Mouse (Mus musculus) G1E-ER4 (cell line): ENCODE data around the gene Oaf. TPM values are rescaled to one million over a fixed set of nuclear protein-coding genes. Genes with fewer than 3 reads are reported as not detected.

Source experiments
- GATA1 ChIP-seq: IDR thresholded peaks from one replicate; pipeline ENCODE4 v1.8.0; 2012; ENCODE audit warnings: low read length, inconsistent platforms
- polyA plus RNA-seq: library from polyadenylated mRNA; stranded (reverse); fragments of >175 nt; gene quantifications from 2 replicates; pipeline ENCODE4 v1.2.3, GENCODE M21; 2012

Oaf gene
- 28.9 and 33.5 TPM in 2 replicates for polyA plus RNA-seq

DNA sequence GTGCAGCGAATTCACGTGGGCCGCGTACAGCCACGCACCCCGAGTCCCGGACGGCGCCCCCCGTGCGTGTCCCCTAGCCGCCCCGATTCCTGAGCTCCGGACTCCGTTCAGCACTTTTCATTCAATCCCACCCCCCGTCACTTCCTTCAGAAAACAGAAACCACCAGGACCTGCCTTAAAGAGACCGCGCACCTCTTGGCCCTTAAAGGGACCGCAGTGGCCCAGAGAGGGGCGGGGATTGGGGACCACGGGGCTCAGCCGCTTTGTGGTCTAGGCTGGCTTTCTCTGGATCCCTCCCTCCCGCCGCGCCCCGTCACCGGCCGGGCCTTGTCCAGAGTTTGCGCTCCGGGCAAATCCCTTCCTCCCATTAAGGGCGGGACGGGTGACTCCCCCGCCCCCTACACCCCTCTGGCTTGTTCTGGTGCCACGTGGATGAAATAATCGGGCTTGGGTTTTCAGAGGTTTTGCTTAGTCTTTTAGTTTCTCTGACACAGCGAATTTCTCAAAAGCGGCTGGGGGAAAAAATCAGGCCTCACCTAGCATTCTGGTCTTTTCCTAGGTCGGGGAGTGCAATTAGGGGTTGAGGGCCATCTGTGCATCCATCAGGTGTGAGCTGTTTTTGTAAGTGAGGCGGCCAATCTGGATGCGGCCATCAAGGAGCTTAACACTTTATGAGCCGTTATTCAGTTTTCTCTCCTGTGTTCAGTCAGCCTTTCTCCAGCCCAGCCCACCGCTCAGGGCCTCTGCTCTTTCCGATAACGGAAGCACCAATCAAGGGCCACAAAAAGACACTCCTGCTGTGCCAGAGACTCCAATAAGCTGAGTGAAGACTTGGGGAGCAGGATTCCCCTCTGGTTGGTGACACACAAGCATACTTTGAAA lies at the start of gene Oaf:
Oaf (minus strand) TSS at position 200 of the 882 bp plus-strand sequence.
- TF ChIP-seq GATA1, result no peak

DNA sequence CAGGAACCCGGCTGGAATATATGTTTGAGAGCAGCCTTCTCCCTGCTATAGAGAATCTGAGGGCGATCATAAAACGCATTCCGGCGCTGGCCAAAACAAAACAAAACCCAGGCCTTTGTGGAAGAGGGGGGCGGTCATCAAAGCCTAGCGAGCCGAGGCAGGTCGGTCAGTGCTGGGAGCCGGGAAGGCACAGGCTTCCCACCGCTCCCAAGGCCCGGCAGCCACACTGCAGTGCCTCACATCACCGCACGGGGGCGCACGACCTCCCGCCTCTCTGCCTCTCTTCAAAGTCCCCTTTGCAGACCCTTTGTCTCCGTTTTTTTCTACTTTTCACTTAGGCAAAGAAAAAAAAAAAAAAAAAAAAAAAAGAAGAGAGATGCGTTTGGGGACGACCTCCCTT lies 47.2 kb upstream of the Oaf start:
- TF ChIP-seq GATA1, result no peak

DNA sequence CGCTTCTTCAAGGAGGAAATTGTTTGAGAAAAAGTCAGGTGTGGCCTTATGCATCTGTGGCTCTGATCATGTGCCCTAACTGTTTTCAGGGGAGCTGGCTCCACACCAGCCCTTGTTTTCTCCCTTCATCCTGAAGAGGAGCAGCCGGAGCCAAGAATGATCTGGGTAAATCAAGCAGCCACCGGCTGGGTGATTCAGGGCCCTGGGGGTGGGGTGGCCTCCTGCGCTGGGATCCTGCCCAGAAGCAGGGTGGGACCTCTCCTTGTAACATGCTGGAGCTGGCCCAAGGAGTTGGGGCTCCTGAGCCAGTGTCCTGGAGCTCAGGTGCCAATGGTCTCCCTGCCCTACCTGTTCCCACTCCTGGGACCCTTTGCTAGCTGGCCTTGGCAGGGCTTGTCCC lies 45.6 kb upstream of the Oaf start:
- no peak for TF ChIP-seq GATA1

DNA sequence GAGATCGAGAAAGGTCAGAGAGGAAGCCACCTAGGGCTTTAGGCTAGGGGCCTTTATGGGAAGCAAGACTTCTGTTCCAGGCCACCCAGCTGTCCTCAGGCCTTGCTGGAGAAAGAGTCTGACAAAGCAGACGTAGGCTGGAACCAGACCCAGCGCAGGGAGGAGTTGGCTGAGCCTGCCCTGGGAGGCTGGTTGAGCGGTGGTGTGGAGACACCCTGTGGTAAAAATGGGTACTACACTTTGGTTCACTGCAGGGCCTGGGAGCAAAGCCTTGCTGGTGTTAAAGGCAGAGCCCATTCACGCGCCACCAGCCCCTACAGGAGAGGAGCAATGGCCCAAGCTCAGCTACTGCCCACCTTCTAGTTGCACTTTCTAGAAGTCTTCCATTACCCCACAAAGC lies 44.6 kb upstream of the Oaf start:
- TF ChIP-seq GATA1, result no peak

DNA sequence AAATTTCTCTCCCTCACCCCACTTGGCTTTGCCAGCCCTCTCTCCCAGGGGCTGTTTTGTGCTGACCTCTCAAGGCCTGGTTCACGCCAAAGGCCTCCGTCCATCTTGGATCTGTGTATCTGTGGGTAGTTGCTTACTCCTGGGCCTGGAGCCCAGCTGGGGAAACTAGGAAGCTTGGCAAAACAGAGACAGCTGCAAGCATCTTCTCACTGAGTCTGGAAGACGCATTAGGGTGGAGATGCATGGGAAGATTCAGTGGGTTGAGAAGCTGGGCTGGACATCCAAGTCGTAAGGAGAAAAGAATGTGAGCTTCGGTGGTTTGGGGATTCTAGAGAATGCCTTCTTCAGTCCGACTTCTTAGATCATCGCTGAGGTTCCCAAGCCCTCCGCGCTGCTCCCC lies 34.0 kb upstream of the Oaf start:
- no peak for TF ChIP-seq GATA1

DNA sequence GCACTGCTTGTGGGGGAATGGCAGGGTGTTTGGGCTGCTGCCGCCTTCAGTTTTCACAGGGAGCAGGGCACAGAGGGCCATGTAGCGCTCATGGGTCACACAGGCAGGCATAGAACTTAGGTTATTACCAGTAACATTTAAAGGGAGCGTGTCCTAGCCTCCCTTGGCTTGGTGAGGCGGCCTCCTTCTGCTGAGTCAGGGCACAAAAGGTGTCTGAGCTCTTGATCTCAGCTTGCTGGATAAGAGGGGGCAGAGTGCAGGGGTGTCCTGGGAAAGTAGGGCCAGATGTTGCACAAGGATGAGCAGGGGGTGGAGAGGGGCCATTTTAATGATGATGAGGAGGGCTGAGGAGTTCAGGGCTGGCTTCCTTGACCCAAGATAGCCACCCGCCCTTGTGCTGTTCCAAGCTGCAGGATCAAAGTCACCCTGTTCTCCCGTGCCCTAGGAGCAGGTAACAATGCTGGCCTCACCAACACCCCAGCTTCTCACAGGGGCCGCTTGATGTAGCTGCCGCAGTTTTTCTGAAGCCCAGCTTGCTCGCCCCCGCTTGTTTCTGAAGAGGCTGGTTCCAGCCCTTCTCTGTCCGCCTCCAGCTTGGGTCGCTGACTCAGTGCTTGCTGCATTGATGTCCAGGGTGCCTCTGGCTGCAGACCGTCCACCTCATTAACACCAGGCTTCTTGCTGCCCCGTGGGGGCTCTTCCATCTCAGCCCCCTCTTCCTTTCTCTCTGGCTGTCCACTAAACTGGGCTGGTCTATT lies 32.2 kb upstream of the Oaf start:
- TF ChIP-seq GATA1, result no peak

DNA sequence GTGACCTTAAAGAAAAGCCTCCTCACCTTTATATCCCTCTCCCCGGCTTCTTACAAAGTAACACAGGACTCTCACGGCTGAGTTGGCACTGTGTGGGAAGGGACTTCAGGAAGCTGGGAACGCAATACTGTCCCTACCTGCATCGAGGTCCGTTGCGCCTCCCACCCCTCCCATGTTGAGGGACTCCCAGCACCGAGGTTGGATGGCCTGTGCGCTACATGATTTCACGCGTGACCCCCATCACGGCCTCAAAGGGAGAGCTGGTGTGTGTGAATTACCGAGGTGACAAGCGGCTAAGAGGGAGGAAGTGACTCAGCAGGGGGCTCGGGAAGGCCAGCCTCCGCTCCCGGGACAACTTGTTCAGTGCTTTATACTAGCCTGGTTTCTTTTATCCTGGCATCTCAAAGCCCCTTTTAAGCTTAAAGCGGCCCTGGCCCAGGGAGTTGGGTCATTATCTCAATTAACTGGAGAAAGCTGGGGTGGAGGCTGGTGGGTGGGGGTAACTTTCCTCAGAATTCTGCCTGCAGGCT lies 31.1 kb upstream of the Oaf start:
- no peak for TF ChIP-seq GATA1

DNA sequence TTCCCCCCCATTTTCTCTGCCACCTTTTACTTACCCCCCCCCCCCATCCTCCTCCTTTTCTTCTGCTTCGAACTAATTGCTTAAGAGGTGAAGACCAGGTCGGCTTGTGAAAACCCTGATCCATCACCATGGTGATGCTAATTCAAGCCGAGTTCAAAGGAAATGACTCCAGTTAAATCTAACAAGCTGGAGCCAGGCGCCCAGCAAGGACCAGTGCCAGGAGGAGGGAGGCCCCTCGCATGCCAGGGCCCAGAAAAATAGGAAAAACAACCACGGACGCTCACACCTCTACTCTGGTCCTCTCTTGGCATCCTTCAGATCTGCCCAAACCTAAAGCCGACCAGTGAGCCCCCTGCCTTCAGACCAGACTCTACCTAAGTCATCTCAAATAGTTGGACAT lies 29.5 kb upstream of the Oaf start:
- no peak for TF ChIP-seq GATA1

DNA sequence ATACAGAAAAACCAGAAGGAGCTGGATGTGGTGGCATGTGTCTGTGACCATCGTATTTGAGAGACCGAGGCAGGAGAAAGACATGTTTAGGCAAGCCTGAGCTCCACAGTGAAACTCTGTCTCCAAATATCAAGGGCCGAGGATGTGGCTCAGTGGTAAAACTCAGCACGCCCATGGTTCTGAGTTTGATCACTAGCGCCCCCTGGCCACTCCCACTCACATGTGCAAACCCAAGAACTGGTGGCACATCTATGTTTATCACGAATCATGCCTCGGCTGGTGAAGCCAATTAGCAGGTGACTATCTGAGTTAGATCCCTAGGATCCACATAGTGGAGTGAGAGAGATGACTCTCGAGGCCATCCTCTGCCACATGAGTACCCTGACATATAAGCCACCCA lies 27.6 kb upstream of the Oaf start:
- no peak for TF ChIP-seq GATA1

DNA sequence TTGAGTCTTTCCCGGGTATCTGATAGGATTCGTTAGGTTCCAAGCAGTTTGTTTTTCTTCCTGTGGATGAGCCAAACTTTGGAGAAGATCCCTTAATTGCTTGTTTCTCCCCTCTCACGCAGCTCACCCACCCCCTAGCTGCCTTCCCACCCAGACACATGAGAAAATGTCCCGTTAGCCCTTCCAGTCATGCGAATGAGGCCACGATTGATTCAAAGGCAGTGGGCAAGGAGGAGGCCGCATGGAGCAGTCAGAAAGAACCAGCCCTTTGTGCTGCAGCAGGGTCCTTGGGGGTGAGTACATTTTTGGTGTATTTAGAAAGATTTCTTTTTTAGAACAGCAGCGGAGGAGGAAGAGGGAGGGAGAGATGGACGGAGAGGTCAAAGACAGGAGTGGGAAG lies 25.5 kb upstream of the Oaf start:
- TF ChIP-seq GATA1, result no peak

DNA sequence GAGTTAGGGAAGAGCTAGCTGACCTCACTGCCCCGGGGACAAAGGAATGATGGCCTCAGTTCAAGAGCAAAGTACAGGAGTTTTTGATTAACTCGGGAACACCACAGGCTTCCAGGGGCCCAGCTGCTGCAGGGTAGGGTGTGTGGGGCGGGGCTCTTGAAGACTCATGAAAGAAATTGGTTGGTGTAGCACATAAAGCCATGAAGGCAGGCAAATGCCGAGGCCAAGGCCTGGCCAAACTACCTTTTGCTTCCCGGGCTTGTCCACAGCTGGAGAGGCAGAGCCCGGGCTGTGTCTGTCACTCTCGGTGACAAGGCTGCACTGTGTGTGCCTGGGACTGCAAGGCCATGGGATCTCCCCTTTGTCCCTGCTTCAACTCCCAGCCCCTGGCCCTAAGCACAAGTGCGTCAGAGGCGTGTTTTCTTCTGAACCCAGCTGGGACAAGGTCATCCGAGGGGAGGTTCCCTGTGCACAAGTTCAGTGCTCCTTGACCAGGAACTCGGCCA lies 24.3 kb upstream of the Oaf start:
- no peak for TF ChIP-seq GATA1

DNA sequence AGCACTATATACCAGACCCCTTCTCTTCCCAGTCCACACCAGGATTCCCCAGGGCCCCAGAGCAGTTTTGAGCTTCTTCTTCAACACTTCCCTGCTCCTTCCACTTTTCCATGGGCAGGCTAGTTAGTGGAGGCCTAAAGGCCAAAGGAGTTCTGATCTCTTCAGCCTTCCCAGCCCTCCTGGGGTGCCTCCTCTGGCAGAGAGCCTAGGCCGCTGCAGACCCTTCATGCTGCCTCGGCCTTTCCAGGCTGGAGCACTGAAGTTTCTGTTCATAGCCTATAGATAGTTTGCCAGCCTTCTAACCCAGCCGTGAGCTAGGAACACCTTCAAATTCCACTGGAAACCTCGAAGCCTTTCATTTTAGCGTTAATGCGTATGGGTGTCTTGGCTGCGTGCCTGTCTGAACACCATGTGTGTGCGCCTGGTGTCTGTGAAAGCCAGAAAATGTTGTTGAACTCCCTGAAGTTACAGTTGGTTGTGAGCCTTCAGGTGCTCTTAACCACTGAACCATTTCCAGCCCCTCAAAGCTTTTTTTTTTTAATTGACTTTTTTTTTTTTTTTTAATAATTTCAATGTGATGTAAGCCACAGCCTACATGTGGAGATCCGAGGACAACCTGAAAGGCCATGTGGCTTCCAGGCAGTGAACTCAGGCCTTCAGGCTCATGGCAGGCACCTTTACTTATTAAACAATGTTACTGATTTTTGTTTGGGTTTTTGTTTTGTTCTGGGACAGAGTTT lies 23.3 kb upstream of the Oaf start:
- no peak for TF ChIP-seq GATA1

DNA sequence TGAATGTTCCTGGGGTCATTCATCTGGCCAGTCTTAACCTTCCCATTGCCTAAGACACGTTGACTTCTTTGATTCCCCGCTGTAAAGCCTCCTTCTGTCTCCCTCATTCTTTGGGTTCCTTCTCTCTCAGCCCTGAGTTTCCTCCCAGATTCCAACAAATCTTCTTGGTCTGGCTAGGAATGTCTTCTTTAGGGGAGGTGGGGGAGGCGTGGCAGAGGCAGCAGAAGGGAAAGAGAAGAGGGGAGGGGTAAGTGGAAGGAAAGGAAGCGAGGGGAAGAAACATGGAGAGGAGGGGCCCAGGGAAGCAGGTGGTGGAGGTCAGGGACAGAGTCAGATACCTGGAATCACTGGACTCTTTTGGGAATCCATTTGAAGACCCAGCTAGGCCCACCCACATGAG lies 22.7 kb upstream of the Oaf start:
- TF ChIP-seq GATA1, result no peak

DNA sequence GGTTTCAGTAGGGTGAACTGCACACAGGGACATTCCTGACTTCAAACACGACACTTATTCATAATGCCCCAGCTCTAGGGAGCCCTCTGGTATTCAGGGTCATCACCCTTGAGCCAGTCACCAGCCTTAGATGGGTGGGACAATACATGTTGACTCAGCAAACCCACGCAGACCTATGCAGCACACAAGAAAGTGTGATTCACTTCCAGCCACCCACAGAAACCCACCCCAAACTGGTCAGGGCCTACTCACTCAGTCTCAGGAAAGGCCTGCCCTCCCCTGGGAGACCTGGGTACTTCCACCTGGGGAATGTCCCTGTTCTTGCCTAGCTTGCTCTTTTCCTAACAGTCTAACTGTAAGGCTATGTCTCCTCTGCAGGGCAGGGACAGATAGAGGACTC lies 22.2 kb upstream of the Oaf start:
- TF ChIP-seq GATA1, result no peak

DNA sequence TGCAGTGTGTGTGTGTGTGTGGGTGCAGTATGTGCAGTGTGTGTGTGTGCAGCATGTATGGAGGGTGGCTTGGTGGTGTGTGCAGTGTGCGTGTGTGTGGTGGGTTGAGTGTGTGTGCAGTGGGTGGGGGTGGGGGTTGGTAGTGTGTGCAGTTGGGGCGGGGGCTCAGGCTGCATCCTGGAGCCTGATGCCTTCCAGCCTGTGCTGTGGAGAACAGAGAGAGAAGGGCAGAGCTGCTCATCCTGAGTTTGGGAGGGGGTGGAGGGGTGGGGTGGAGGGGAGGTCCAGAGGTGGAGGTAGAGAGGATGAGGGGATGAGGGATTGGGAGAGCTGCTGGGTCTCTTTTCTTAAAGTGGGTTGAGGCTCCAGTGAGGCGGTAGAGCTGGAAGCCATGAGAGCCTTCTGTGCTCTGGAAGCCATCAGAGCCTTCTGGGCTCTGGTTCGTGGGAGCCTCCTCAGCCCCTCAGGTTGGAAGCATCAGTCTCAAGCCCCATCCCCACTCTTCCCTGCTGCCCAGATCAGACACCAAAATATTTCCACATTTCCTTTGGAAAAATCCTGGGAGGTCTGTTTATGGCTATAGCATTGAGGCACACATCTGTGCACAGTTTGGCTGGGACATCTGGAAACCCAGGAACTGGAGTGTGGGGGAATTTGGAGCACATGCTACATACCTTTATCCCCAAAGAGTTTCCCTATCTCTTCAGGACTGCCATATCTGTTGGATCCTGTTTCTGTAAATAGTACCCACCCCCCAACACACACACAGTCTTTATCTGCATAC lies 21.6 kb upstream of the Oaf start:
- no peak for TF ChIP-seq GATA1
